Mouse (Mus musculus) neural tube, embryonic 14.5 days (tissue): ENCODE data around the gene Defb26. TPM values are rescaled to one million over a fixed set of nuclear protein-coding genes. Genes with fewer than 3 reads are reported as not detected.

Experiments
- ATAC-seq: fragments of 200-750 bp; cut with Nextera tagmentation; 2 replicates; pipeline ENCODE4 v1.8.0; 2017; ENCODE audit warnings: low read depth, mild to moderate bottlenecking, moderate TSS enrichment, moderate library complexity
- H3K27ac ChIP-seq: fragments of 300-500 bp; sonication (generic); 2 replicates; pipeline ENCODE4 v1.5.1; 2014; ENCODE audit warnings: low read depth, mild to moderate bottlenecking, control low read depth, low read length, moderate library complexity, mixed read lengths
- H3K27me3 ChIP-seq: fragments of 300-500 bp; sonication (generic); 2 replicates; pipeline ENCODE4 v1.6.1; 2014; ENCODE audit warnings: low read length; ENCODE audit not compliant: control insufficient read depth, insufficient read depth
- H3K36me3 ChIP-seq: fragments of 300-500 bp; sonication (generic); 2 replicates; pipeline ENCODE4 v1.6.1; 2014; ENCODE audit warnings: low read length, mixed read lengths; ENCODE audit not compliant: control insufficient read depth, insufficient read depth
- H3K4me1 ChIP-seq: fragments of 300-500 bp; sonication (generic); 2 replicates; pipeline ENCODE4 v1.6.1; 2014; ENCODE audit warnings: low read length; ENCODE audit not compliant: control insufficient read depth, insufficient read depth
- H3K4me2 ChIP-seq: fragments of 300-500 bp; sonication (generic); 2 replicates; pipeline ENCODE4 v1.6.1; 2014; ENCODE audit warnings: mild to moderate bottlenecking, low read depth, low read length, control low read depth
- H3K4me3 ChIP-seq: fragments of 300-500 bp; sonication (generic); 2 replicates; pipeline ENCODE4 v1.5.1; 2014; ENCODE audit warnings: low read depth, low read length, control low read depth, mixed read lengths
- H3K9ac ChIP-seq: fragments of 300-500 bp; sonication (generic); replicated peaks from 2 replicates; pipeline ENCODE4 v1.6.1; 2014; ENCODE audit warnings: low read depth, mild to moderate bottlenecking, control low read depth, low read length, mixed read lengths
- H3K9me3 ChIP-seq: fragments of 300-500 bp; sonication (generic); 2 replicates; pipeline ENCODE4 v1.6.1; 2016; ENCODE audit warnings: low read length; ENCODE audit not compliant: control insufficient read depth
- WGBS: fragments of 180-500 bp; shearing (Covaris S2); extraction: QIAGEN DNeasy Blood & Tissue Kit; methylation state at CpG from one replicate; pipeline ENCODE4 v1.1.7; 2014; 5-methylcytosine and 5-hydroxymethylcytosine counted together
- polyA plus RNA-seq: library from polyadenylated mRNA; unstranded; fragments of >200 nt; fragmentation: Nextera tagmentation; extraction: Ambion mirVana; gene quantifications from 2 replicates; pipeline ENCODE4 v1.2.1, GENCODE M21; 2014

Defb26 gene
- polyA plus RNA-seq, 1 experiment from 2014 or later = not detected

GRCm38 (mm10) chr2:152481726-152482125, 29.8 kb downstream of the Defb26 start:
- H3K9me3 ChIP-seq = no peaks in the 10 kb centered on the region
- no peak overlapping the region for H3K4me2 ChIP-seq
- H3K36me3 ChIP-seq = no peaks in the 10 kb centered on the region
- no peak overlapping the region for H3K27ac ChIP-seq
- no peaks in the 10 kb centered on the region for H3K27me3 ChIP-seq
- no peaks in the 10 kb centered on the region for H3K4me1 ChIP-seq
- H3K4me3 ChIP-seq = no peak overlapping the region
- no peak for ATAC-seq
- WGBS = 90% methylated on average over 7 of the region's 7 CpGs
- H3K9ac ChIP-seq = no peak overlapping the region

- Histone ChIP-seq H3K4me3 (no peak overlapping the region), H3K27ac (no peak overlapping the region), H3K27me3 (no peaks in the 10 kb centered on the region), H3K4me1 (no peaks in the 10 kb centered on the region), H3K4me2 (no peak overlapping the region), H3K9me3 (no peaks in the 10 kb centered on the region), H3K36me3 (no peaks in the 10 kb centered on the region), H3K9ac (no peak overlapping the region)
- no peak for ATAC-seq
- WGBS = 93% methylated on average over 3 of the region's 3 CpGs
Measured at GRCm38 (mm10) chr2:152480881-152481280, 30.6 kb downstream of the Defb26 start.

- Histone ChIP-seq H3K4me3 (no peak within 1 kb of the TSS), H3K4me1 (no peaks in the 10 kb centered on the region), H3K4me2 (no peak within 1 kb of the TSS), H3K27me3 (no peaks in the 10 kb centered on the region), H3K27ac (no peak within 1 kb of the TSS), H3K36me3 (no peaks in the 10 kb centered on the region), H3K9me3 (no peaks in the 10 kb centered on the region), H3K9ac (no peak within 1 kb of the TSS)
- no peak for ATAC-seq
- 61% methylated on average over 2 of the region's 2 CpGs for WGBS
Measured at GRCm38 (mm10) chr2:152476763-152477162, 34.7 kb downstream of the Defb26 start, which contains the start of gene Defb20. Gene Defb20, plus strand, starts transcription at chr2:152477063.

- Histone ChIP-seq H3K27ac (no peak overlapping the region), H3K4me2 (no peak overlapping the region), H3K36me3 (no peaks in the 10 kb centered on the region), H3K4me1 (no peaks in the 10 kb centered on the region), H3K4me3 (no peak overlapping the region), H3K9ac (no peak overlapping the region), H3K27me3 (no peaks in the 10 kb centered on the region), H3K9me3 (no peaks in the 10 kb centered on the region)
- ATAC-seq = no peak
- WGBS = 27% methylated on average over 3 of the region's 3 CpGs
Measured at GRCm38 (mm10) chr2:152472434-152472833, 39.1 kb downstream of the Defb26 start.

GRCm38 (mm10) chr2:152470973-152471372, 40.5 kb downstream of the Defb26 start:
- no peak for ATAC-seq
- no peaks in the 10 kb centered on the region for H3K9me3 ChIP-seq
- 36% methylated on average over 7 of the region's 7 CpGs for WGBS
- no peak overlapping the region for H3K27ac ChIP-seq
- H3K36me3 ChIP-seq = no peaks in the 10 kb centered on the region
- no peaks in the 10 kb centered on the region for H3K4me1 ChIP-seq
- no peak overlapping the region for H3K9ac ChIP-seq
- H3K4me2 ChIP-seq = no peak overlapping the region
- H3K27me3 ChIP-seq = no peaks in the 10 kb centered on the region
- no peak overlapping the region for H3K4me3 ChIP-seq

- Histone ChIP-seq H3K4me1 (no peaks in the 10 kb centered on the region), H3K9me3 (no peaks in the 10 kb centered on the region), H3K4me3 (no peak within 1 kb of the TSS), H3K27ac (no peak within 1 kb of the TSS), H3K27me3 (no peaks in the 10 kb centered on the region), H3K9ac (no peak within 1 kb of the TSS), H3K36me3 (no peaks in the 10 kb centered on the region), H3K4me2 (no peak within 1 kb of the TSS)
- ATAC-seq = no peak
- 90% methylated on average over 3 of the region's 3 CpGs for WGBS
Measured at GRCm38 (mm10) chr2:152464570-152465150, 46.8 kb downstream of the Defb26 start, which contains the start of gene Defb23. Gene Defb23, minus strand, starts transcription at chr2:152464620.

- Histone ChIP-seq H3K4me2 (no peak overlapping the region), H3K4me3 (no peak overlapping the region), H3K36me3 (no peaks in the 10 kb centered on the region), H3K9me3 (no peaks in the 10 kb centered on the region), H3K27ac (no peak overlapping the region), H3K27me3 (no peaks in the 10 kb centered on the region), H3K9ac (no peak overlapping the region), H3K4me1 (no peaks in the 10 kb centered on the region)
- no peak for ATAC-seq
- WGBS = 56% methylated on average over 13 of the region's 13 CpGs
Measured at GRCm38 (mm10) chr2:152459241-152459640, 52.3 kb downstream of the Defb26 start.

Other genes with a start within 250 kb of the Defb26 start
- 28.0 and 33.9 TPM in 2 replicates for gene Tbc1d20, start 217.9 kb downstream of the Defb26 start, polyA plus RNA-seq
- gene Rbck1, start 179.0 kb downstream of the Defb26 start, polyA plus RNA-seq = 98.5 and 107 TPM in 2 replicates
- gene Trib3, start 167.7 kb downstream of the Defb26 start, polyA plus RNA-seq = 1.1 and 1.6 TPM in 2 replicates
- 42.9 and 54.4 TPM in 2 replicates for gene Nrsn2, start 135.1 kb downstream of the Defb26 start, polyA plus RNA-seq
- gene Sox12, start 113.6 kb downstream of the Defb26 start, polyA plus RNA-seq = 19.2 and 19.7 TPM in 2 replicates
- 14.5 and 18.0 TPM in 2 replicates for gene Zcchc3, start 96.7 kb downstream of the Defb26 start, polyA plus RNA-seq
- gene 6820408C15Rik, start 96.1 kb downstream of the Defb26 start, polyA plus RNA-seq = 0.87 and 0.99 TPM in 2 replicates
- gene Defb23, start 47.1 kb downstream of the Defb26 start, polyA plus RNA-seq = not detected in 2 replicates
- gene Defb20, start 34.6 kb downstream of the Defb26 start, polyA plus RNA-seq = not detected in 2 replicates
- not detected in 2 replicates for gene Defb22, start 21.6 kb downstream of the Defb26 start, polyA plus RNA-seq
- gene Defb28, start 6.6 kb upstream of the Defb26 start, polyA plus RNA-seq = not detected in 2 replicates
- not detected in 2 replicates for gene Defb29, start 28.4 kb upstream of the Defb26 start, polyA plus RNA-seq
- gene Gm17416, start 57.6 kb upstream of the Defb26 start, polyA plus RNA-seq = not detected in 2 replicates
- gene Defb21, start 61.1 kb upstream of the Defb26 start, polyA plus RNA-seq = not detected in 2 replicates
- gene Defb19, start 68.6 kb upstream of the Defb26 start, polyA plus RNA-seq = not detected in 2 replicates
- not detected in 2 replicates for gene Defb45, start 87.7 kb upstream of the Defb26 start, polyA plus RNA-seq
- gene Defb36, start 92.6 kb upstream of the Defb26 start, polyA plus RNA-seq = not detected in 2 replicates
- not detected in 2 replicates for gene Defb25, start 111.4 kb upstream of the Defb26 start, polyA plus RNA-seq
- 0.33 TPM in 1 of 2 replicates, not detected in the other for gene Rem1, start 115.3 kb upstream of the Defb26 start, polyA plus RNA-seq
- 156 and 160 TPM in 2 replicates for gene H13, start 157.8 kb upstream of the Defb26 start, polyA plus RNA-seq
- 40.2 and 43.8 TPM in 2 replicates for gene Mcts2, start 175.3 kb upstream of the Defb26 start, polyA plus RNA-seq
- 49.9 and 50.4 TPM in 2 replicates for gene Id1, start 224.6 kb upstream of the Defb26 start, polyA plus RNA-seq
- 3.6 and 4.5 TPM in 2 replicates for gene Cox4i2, start 242.5 kb upstream of the Defb26 start, polyA plus RNA-seq